Mouse (Mus musculus) kidney, adult 2 months (tissue): ENCODE measurements at regions not wholly inside any gene's neighbourhood (a gene's known extent, or its start where the extent isn't known, plus 50 kb on each side); places are given as distances from the start of the nearest gene placed in this dataset.

ENCODE experiments used
- DNase-seq: peaks from one replicate; pipeline ENCODE4 v3.0.0; 2021
- H3K27ac ChIP-seq: fragments of 200-500 bp; 2 replicates; pipeline ENCODE4 v1.5.1; 2012; ENCODE audit warnings: low read depth, low read length, control low read depth, inconsistent platforms; ENCODE audit not compliant: insufficient read depth
- H3K27me3 ChIP-seq: fragments of 200-500 bp; replicated peaks from 2 replicates; pipeline ENCODE4 v1.6.1; 2012; ENCODE audit warnings: mild to moderate bottlenecking, moderate library complexity, low read length, inconsistent platforms; ENCODE audit not compliant: control insufficient read depth, insufficient read depth
- H3K36me3 ChIP-seq: fragments of 200-500 bp; 2 replicates; pipeline ENCODE4 v1.6.1; 2012; ENCODE audit warnings: mild to moderate bottlenecking, moderate library complexity, low read length, inconsistent platforms; ENCODE audit not compliant: control insufficient read depth, insufficient read depth
- H3K4me1 ChIP-seq: fragments of 200-500 bp; 2 replicates; pipeline ENCODE4 v1.6.1; 2011; ENCODE audit warnings: low read length; ENCODE audit not compliant: control insufficient read depth, insufficient read depth
- H3K4me3 ChIP-seq: fragments of 200-500 bp; 2 replicates; pipeline ENCODE4 v1.5.1; 2011; ENCODE audit warnings: mild to moderate bottlenecking, low read depth, low read length, control low read depth; ENCODE audit not compliant: insufficient read depth
- CTCF ChIP-seq: fragments of 200-500 bp; conservative IDR thresholded peaks from 2 replicates; pipeline ENCODE4 v1.5.1; 2011; ENCODE audit warnings: low read depth, mild to moderate bottlenecking, control low read depth, low read length, moderate library complexity, mixed read lengths; ENCODE audit not compliant: insufficient read depth, insufficient read length
- POLR2A ChIP-seq: fragments of 200-500 bp; IDR thresholded peaks from one replicate; pipeline ENCODE4 v1.6.1; 2011; ENCODE audit warnings: low read depth, low read length, control low read depth
- WGBS: fragments of 180-500 bp; shearing (Covaris S2); methylation state at CpG from one replicate; pipeline ENCODE4 v1.1.7; 2018; 5-methylcytosine and 5-hydroxymethylcytosine counted together

GRCm38 (mm10) chr12:39256605-39257004, 477.4 kb downstream of the Etv1 start:
- DNase-seq: no peak
- no peaks in the 10 kb centered on the region for H3K4me1 ChIP-seq
- H3K27ac ChIP-seq: no peak overlapping the region
- H3K27me3 ChIP-seq: no peaks in the 10 kb centered on the region
- WGBS: 65% methylated on average over 6 of the region's 6 CpGs
- no peak overlapping the region for H3K4me3 ChIP-seq
- no peaks in the 10 kb centered on the region for H3K36me3 ChIP-seq
- TF ChIP-seq POLR2A (no peak), CTCF (no peak)

DNA sequence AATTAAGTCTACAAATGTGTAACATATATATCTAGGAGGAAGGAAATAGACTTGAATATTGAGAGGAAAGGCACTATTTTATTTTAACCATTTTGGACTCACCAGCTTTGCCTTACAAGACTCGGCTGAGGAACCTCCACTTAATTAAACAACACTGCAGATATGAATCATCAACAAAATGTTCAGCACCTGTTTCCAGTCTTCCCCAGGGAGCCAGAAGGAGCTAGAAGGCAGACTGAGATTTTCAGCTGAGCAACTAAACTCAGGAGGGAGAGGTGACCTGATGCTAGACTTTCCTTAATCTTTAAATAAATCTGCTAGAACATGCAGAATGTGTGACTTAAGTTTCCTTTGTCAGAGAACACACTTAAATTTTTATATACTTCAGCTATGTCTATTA, 478.4 kb downstream of the Etv1 start:
- WGBS: 58% methylated on average over 1 of the region's 1 CpGs
- Histone ChIP-seq H3K4me1 (no peaks in the 10 kb centered on the region), H3K27ac (no peak overlapping the region), H3K36me3 (no peaks in the 10 kb centered on the region), H3K4me3 (no peak overlapping the region), H3K27me3 (no peaks in the 10 kb centered on the region)
- no peak for DNase-seq
- TF ChIP-seq POLR2A: no peak
- TF ChIP-seq CTCF: no peak

- H3K4me3 ChIP-seq: no peak overlapping the region
- no peak overlapping the region for H3K27ac ChIP-seq
- H3K27me3 ChIP-seq: no peaks in the 10 kb centered on the region
- H3K36me3 ChIP-seq: no peaks in the 10 kb centered on the region
- H3K4me1 ChIP-seq: no peaks in the 10 kb centered on the region
- TF ChIP-seq POLR2A (no peak), CTCF (no peak)
- DNase-seq: no peak
- WGBS: 83% methylated on average over 2 of the region's 2 CpGs
These were observed 510.5 kb downstream of the Etv1 start for GRCm38 (mm10) chr12:39289676-39290075.

- H3K4me1 ChIP-seq: no peaks in the 10 kb centered on the region
- 76% methylated on average over 13 of the region's 13 CpGs for WGBS
- DNase-seq: no peak
- H3K36me3 ChIP-seq: no peaks in the 10 kb centered on the region
- no peak overlapping the region for H3K27ac ChIP-seq
- TF ChIP-seq POLR2A: no peak
- TF ChIP-seq CTCF: no peak
- no peaks in the 10 kb centered on the region for H3K27me3 ChIP-seq
- no peak overlapping the region for H3K4me3 ChIP-seq
These were observed 522.4 kb downstream of the Etv1 start for GRCm38 (mm10) chr12:39301351-39302212.

DNA sequence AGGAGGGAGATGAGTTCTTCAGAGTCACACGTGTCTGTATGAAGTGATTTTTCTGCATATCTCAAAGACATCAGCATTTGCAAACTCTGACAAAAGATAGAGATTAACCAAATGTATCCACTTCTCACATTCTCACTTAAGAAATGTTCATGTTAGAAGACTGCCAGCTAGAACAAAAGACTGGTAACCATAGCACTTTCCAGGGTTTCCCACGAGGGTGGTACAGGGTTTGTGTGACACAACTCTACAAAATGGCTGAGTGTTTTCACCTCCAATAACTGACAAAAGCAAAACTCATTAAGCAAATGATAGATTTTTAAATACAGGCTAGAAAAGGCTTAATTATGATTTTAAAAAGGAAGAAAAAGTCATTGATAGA, 523.0 kb downstream of the Etv1 start:
- DNase-seq: no peak
- H3K27me3 ChIP-seq: no peaks in the 10 kb centered on the region
- WGBS: 72% methylated on average over 2 of the region's 2 CpGs

GRCm38 (mm10) chr12:39307746-39308145, 528.6 kb downstream of the Etv1 start:
- H3K27ac ChIP-seq: no peak overlapping the region
- TF ChIP-seq POLR2A: no peak
- no peak for TF ChIP-seq CTCF
- H3K4me3 ChIP-seq: no peak overlapping the region
- DNase-seq: no peak
- 80% methylated on average over 1 of the region's 1 CpGs for WGBS
- H3K27me3 ChIP-seq: no peaks in the 10 kb centered on the region
- H3K4me1 ChIP-seq: no peaks in the 10 kb centered on the region
- no peaks in the 10 kb centered on the region for H3K36me3 ChIP-seq

More for the DNA sequence above, 523.0 kb downstream of the Etv1 start:
- Histone ChIP-seq H3K4me3 (no peak overlapping the region), H3K36me3 (no peaks in the 10 kb centered on the region), H3K4me1 (no peaks in the 10 kb centered on the region), H3K27ac (no peak overlapping the region)
- TF ChIP-seq POLR2A (no peak), CTCF (no peak)

DNA sequence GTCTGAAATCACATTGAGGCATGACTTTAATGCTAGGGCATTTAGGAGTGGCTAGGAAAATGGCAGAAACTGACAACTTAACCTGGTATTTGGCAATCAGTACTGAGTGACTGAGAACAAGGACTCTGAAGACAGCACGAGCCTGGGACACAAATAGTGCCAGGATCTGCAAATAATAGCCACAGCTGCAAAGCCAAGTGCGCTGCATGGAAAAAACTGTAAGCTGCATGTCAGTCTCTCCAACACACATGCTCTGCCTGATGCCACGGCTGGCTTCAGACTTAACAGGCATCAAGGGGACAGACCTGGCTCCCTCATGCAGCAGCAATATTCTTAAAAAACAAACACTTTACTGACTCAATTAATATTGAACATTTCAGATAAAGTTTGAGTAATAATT, 530.7 kb downstream of the Etv1 start:
- no peaks in the 10 kb centered on the region for H3K4me1 ChIP-seq
- no peak for TF ChIP-seq POLR2A
- TF ChIP-seq CTCF: no peak
- H3K4me3 ChIP-seq: no peak overlapping the region
- no peaks in the 10 kb centered on the region for H3K36me3 ChIP-seq
- no peaks in the 10 kb centered on the region for H3K27me3 ChIP-seq
- H3K27ac ChIP-seq: no peak overlapping the region
- DNase-seq: no peak
- WGBS: 83% methylated on average over 3 of the region's 3 CpGs
